Mouse (Mus musculus) adipocyte (in vitro differentiated cells): ENCODE results near the gene Cd209g.
"Not testable (repeated sequence)": the region's sequence is repeated elsewhere in the genome, so short reads cannot be mapped to it uniquely, and the experiment has no call there.

Experiments used
- DNase-seq: peaks from one replicate; pipeline ENCODE4 v3.0.0-alpha.2; 2016; ENCODE audit warnings: low spot score

Gene Cd209g

DNA sequence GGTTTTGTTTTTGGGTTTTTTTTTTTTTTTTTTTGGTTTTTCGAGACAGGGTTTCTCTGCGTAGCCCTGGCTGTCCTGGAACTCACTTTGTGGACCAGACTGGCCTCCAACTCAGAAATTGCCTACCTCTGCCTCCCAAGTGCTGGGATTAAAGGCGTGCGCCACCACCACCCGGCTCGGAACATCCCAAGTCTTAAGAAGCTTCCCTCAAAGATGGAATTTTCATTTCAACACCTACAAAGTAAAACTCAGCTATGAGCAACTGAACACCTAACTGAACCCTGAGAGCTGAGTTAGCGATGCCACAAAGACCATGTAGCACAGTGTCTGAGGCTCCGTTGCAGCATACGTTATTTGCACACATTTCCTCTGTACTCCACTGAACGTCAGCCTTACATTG, at the start of gene Cd209g:
Gene Cd209g (plus strand): TSS at position 301 of the 400 bp plus-strand sequence.
- DNase-seq = no peak

DNA sequence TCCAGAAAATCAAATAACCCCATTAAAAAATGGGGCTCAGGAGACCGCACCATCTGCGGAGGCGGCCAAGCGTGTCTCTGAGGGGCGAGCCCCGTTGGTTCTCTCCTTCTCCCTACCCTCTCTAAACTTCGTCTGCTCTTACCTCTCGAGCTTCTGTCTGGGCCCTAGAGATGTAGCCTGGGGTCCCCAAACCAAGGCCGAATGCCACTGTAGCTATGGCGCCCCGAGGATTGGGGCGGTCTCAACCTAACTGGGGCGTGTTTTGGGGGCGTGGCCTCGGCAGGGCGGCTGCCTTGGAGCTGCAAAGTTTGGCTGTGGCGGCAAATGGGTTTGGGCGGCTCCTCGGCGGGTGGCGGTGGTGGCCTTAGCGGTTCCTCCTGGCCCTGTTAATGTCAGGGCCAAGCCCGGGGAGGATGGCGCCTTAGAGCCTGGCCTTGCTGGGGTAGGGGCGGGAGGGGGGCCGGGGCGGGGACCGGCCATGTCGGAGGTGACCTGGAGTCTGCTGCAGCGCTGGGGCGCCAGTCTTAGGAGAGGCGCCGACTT, 46.6 kb upstream of the Cd209g start:
- peak; percentile 7 for DNase-seq

DNA sequence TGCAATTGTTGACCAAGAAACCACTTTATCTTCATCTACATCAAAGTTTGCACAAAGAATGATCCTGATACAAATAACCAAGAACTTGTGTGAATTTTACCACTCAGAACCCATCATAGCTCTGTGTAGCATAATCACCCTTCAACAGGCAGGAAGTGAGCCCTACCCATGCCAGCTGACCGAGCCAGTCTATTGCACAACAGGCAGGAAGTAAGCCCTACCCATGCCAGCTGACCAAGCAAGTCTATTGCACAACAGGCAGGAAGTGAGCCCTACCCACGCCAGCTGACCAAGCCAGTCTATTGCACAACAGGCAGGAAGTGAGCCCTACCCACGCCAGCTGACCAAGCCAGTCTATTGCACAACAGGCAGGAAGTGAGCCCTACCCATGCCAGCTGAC, 45.4 kb upstream of the Cd209g start:
- not testable (repeated sequence) for DNase-seq

DNA sequence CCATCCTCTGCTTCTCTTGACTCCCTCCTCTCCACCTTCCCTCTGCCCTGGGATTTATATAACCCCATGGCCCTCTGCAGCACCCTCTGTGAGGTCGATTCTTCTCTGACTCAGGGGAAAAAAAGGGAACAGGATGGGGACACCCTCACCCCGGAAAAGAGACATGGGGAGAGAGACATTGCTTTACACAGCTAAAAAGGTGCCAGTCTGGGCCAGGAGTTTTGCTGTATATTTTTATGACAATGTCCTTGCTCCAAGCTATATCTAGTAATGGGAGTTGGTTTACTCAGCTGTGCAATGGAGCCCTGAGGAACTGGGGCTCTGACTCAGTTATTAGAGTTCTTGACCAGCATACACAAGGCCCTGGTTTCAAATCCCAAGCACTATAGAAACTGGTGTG, 28.2 kb upstream of the Cd209g start, which contains the start of gene Cd209f:
Gene Cd209f (minus strand): TSS at position 101 of the 400 bp plus-strand sequence.
- DNase-seq = not testable (repeated sequence)

DNA sequence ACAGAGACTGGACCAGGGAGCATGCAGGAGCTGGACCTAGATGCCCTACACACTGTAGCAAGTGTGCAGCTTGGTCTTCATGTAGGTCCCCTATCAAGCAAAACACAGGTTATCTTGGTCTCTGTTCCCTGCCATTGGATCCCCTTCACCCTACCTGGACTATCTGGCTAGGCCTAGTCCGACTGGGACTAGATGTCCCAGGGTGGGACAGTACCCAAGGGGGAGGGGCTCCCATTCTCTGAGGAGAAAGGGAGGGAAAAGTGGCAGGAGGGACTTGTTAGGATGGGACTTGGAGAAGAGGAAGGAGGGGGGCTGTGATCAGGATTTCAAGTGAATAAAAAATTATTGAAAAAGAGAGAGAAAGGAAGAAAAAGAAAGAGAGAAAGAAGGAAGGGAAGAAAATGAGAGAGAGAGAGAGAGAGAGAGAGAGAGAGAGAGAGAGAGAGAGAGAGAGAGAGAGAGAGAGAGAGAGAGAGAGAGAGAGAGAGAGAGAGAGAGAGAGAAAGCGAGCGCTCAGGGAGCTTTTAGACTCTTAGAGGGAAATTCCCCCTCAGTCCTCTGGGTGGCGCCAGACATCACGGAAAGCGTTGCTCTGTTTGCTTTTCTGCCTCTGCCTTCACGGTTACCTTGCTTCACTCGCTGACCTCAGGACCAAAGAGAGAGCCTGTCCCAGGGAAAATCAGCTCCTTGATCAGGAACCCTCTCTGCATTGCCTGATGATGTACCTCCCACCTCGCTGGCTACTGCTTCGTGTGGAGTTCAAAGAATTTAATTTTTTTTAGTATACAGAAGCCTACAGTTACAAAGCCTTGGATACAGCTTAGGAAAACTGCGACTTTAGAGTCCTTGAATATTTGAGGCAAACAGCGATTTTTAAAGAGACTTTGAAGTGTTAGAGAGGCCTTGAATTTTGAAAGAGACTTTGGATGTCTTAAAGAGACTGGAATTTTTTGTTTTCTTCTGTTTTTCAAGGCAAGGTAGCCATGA, 6.1 kb downstream of the Cd209g start:
- DNase-seq = peak; percentile 87

DNA sequence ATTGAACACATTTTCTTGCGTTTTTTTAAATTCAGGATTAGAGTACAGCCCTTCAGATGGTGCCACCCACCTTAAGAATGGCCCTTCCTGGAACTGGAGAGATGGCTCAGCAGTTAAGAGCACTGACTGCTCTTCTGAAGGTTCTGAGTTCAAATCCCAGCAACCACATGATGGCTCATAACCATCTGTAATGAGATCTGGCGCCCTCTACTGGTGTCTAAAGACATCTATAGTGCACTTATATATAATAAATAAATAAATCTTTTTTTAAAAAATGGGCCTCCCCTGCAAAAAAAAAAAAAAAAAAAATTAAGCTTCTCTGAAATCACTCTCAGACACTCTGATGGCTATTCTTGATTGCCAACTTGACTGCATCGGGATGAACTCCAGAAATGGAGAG, 7.8 kb downstream of the Cd209g start:
- DNase-seq = peak; percentile 30

DNA sequence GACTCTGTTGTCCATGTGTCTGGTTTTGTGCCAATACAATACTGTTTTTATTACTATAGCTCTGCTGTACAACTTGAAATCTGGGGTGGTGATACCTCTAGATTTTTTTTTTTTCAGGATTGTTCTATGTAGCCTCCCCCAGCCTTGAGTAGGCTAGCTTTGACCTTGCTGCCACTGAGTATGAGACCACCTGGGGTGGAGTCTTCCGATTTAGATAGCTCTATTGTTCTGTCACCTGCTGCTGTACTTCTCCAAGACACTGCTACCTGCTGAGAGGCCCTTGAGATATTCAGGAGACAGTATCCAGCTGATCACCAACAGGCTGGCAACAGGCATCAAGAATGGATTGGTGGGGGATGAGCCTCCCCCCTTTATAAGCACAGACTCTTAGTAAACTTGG, 13.4 kb downstream of the Cd209g start:
- DNase-seq = no peak

DNA sequence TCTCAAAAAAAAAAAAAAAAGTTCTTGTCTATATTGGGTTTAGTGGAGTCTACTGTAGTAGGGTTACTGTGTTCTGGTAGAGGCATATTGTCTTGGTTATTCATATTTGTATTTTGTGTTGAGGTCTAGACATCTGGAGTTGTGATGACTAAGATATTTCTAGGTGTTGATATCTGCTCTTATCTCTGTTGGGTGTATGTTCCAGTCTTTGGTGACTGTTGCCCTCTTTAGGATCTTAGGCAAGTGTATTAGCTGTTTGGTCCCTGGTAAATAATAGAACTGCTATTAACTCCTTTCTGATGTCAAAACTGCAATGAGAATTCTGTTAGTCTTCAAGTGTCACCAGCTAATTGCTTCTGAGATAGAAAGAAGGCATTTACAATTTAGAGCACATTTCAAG, 21.0 kb downstream of the Cd209g start:
- DNase-seq = no peak

DNA sequence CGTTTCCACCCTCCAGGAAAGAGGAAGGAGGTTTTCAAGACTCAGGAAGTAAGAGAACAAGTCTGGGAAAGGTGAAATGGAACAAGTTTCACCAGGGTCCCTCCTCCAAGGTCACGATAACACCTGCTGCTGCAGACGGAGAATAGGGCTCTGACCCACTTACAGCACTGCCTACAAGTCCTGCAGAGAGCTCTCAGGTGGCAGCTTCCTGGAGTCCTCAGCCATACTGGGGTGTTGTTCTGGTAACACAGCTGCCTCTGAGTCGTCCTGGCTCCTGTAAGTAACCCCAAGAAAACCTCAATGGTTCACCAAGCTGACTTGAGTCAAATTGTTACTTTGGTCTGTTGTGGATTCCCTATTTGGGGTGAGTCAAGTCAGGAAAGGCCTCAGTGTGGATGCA, 28.9 kb downstream of the Cd209g start:
- DNase-seq = no peak

DNA sequence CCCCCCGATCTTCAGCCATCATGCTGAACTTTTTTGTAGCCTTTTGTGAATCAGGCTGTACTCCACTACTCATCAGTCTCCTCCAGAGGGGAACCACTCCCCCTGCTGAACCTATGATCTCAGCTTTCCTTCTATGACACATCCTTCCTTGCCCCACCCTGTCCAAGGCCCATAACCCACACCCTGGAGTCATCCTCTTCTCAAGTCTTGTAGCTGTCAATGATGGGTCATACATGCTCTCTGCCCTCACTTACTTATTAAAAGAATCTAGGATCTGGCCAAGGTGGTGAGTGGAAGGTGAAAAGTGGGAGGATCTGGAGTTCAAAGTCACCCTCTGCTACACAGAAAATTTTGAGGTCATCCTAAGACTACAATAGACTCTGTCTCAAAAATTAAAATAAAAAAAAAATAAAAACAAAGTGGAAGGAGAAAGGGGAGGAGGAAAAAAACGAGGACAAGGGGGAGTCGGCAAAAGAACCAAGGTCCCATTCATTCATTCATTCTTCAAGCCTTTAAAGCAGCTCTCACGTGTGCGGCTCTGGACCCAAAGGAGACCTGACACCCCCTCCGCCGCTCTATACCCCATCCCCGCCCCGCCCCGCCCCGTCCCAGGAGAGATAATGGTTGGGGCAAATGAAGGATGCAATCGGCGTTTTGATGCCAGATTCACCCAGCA, 31.4 kb downstream of the Cd209g start:
- no peak for DNase-seq

DNA sequence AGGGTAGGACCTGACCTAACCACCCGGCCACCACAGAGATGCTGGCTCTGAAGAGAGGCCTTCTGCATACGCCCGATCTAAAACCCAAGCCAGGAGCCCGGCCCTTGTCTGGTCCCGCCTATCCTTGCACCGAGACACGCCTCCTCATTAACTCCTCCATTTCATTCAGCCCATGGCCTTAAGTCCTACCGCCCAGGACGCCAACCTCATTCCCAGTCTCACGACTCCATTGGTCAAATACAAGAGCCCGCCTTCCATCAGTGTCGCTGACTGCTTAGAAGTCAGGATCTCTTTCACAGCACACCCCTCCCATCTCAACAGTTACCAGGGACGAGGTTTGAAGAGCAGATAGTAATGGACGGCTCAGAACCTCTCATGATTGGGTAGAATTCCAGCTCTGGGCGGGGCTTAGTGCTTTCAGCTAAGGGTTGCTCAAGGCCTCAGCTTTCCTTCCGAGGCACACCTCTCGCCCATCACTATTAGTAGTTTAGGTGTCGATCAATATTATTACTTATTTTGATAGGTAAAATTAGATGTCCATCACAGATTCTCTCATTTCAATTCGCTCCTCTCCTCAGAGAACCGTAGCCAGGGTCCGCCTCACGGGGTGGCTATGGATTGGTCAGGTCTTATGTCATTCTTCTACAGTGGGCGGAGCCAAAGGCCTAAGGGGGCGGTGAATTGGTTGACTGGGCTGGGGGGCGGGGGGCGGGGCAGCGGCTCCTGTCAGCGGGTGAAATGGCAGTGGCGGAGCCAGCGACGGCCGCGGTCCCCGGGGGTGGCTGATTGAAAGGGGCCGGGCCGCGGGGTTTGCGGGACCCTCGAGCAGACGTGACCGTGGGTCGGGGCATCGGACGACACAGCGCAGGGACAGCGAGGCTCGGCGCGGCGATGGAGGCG, 32.2 kb downstream of the Cd209g start, which contains the start of gene Evi5l:
Gene Evi5l (plus strand): TSS at position 716 of the 900 bp plus-strand sequence.
- DNase-seq = peak; percentile 100

DNA sequence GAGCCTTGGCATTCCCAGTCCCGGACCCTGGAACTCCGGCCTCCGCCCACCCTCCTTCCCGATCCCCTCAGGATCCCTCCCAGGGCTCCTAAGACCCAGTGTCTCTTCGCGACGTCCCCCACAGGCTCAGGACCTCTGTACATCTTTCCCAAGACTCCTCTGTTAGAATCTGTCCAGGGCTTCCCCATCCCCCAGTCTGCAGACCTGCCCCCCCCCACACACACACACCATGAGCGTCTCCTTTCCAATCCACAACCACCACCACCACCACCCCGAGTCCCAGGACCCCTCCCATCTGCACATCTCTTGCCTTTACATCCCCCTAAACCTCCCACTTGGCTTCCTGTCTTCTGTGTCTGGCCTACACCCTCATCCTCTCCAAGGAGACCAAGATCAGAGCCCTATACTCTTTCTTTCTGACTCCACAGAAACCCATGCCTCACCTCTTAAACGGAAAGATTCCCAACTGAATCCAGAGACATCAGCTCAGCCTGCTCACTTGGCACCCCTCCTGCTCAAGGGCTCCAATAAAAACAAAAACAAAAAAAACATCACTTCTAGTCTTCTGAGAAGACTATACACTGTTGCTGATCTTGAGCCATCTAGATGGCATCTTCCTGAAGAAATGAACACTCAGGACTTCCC, 33.1 kb downstream of the Cd209g start:
- peak; percentile 67 for DNase-seq

DNA sequence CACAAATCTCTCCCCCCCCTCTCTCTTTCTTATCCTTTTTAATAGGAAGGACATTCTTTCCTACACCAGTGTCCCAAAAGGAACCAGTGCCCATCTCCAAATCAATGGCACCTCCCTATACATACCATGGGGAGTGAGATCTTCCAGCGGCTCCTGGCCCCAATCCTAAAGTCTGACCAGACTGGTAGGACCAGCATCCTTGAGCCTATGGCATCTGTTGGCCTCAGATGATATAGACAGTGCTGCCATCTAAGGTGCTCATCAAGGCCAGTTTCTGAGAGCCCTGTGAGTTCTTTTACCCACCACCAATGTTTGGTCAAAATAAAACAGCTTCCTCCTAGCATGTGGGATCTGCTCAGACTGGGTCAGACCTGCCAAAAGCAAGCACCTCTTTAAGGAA, 34.0 kb downstream of the Cd209g start:
- DNase-seq = no peak

DNA sequence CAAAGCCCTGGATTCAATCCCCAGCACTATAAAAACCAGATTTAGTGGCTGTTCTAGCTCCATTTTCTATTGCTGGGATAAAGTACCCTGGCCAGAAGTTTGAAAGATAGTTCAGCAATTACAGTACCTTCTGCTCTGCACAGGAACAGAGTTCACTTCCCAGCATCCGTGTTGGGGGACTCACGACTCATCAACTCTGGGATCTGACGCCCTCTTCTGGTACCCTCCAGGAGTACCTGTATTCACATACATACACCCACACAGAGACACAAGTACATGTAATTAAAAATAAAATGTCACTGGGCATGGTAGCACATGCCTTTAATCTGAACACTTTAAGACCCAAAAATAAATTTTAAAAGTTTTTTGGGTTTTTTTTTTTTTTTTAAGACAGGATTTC, 38.6 kb downstream of the Cd209g start:
- no peak for DNase-seq

DNA sequence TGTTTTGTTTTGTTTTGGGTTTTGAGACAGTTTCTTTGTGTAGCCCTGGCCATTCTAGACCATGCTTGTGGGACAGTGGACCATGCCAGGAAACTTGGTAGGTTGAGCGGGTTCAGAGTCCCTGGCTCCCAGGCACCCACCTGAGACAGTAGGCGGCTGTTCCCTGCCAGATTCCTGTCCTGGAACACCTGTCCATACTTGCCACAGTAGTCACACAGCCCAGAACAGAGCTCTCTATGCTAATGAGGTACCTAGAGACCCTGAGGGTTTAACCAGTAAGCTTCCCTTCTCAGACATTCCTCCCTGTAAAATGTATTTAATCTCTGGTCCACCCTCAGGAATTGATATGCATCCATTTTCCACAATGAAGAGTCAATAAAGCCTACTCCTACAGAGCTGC, 40.1 kb downstream of the Cd209g start:
- DNase-seq = no peak

DNA sequence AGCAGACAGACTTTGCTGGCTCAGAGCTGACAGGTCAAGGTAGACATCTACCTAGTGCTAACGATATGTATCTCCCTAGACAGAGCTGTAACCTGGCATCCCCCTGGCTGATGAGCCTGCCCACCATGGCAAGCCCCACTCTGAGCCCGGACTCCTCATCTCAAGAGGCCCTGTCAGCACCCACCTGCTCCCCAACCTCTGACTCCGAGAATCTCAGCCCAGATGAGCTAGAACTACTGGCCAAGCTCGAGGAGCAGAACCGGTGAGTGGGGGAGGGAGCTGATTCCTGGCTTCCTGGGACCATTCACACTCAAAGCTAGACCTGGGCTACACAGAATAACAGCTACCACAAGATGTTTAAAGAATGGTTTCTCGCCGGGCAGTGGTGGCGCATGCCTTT, 49.5 kb downstream of the Cd209g start:
- no peak for DNase-seq

DNA sequence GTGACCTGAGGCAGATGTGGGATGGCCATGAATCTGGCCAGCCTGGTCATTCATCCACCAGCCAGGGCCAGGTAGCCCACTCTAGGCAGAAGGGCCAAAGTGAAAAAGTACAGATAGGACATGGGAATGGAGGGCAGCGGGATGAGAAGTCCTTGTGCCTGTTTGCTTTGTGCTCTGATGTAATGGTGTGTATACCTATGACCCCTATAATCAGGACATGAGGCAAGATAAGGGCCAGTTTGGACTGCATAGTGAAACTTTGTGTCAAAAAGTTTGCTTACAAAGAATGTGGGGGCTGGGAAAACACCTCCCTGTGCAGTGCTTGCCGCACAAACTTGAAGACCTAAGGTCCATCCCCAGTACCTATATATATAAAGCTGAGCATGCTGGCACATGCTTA, 52.3 kb downstream of the Cd209g start:
- DNase-seq = no peak
